Mouse (Mus musculus) limb, embryonic 11.5 days (tissue): ENCODE results near the gene Mrpl58. TPM values are rescaled to one million over a fixed set of nuclear protein-coding genes. Genes with fewer than 3 reads are reported as not detected.

ENCODE experiments used
- ATAC-seq: fragments of 200-750 bp; cut with Nextera tagmentation; 2 replicates; pipeline ENCODE4 v1.8.0; 2017; ENCODE audit warnings: low read depth; ENCODE audit not compliant: insufficient number of reproducible peaks, low FRiP score, low TSS enrichment
- DNase-seq: peaks from one replicate; pipeline ENCODE4 v3.0.0-alpha.2; 2015; ENCODE audit warnings: low spot score
- H3K27ac ChIP-seq: fragments of 300-500 bp; sonication (generic); replicated peaks from 2 replicates; pipeline ENCODE4 v1.5.1; 2014; ENCODE audit warnings: low read depth, mild to moderate bottlenecking, low read length
- H3K27me3 ChIP-seq: fragments of 300-500 bp; sonication (generic); 2 replicates; pipeline ENCODE4 v1.6.1; 2014; ENCODE audit warnings: mild to moderate bottlenecking, low read length, mixed read lengths; ENCODE audit not compliant: control insufficient read depth, insufficient read depth
- H3K36me3 ChIP-seq: fragments of 300-500 bp; sonication (generic); 2 replicates; pipeline ENCODE4 v1.6.1; 2014; ENCODE audit warnings: mild to moderate bottlenecking, low read length, moderate library complexity, mixed read lengths; ENCODE audit not compliant: control insufficient read depth, insufficient read depth
- H3K4me1 ChIP-seq: fragments of 300-500 bp; sonication (generic); 2 replicates; pipeline ENCODE4 v1.6.1; 2014; ENCODE audit warnings: low read length, mixed read lengths; ENCODE audit not compliant: control insufficient read depth, insufficient read depth
- H3K4me2 ChIP-seq: fragments of 300-500 bp; sonication (generic); 2 replicates; pipeline ENCODE4 v1.6.1; 2014; ENCODE audit warnings: low read depth, mild to moderate bottlenecking, moderate library complexity; ENCODE audit not compliant: severe bottlenecking
- H3K4me3 ChIP-seq: fragments of 300-500 bp; sonication (generic); 2 replicates; pipeline ENCODE4 v1.5.1; 2014; ENCODE audit warnings: low read depth, low read length
- H3K9ac ChIP-seq: fragments of 300-500 bp; sonication (generic); 2 replicates; pipeline ENCODE4 v1.6.1; 2014; ENCODE audit warnings: mild to moderate bottlenecking, low read length
- H3K9me3 ChIP-seq: fragments of 300-500 bp; sonication (generic); 2 replicates; pipeline ENCODE4 v1.6.1; 2016; ENCODE audit warnings: low read length; ENCODE audit not compliant: control insufficient read depth
- WGBS: fragments of 180-500 bp; shearing (Covaris S2); extraction: QIAGEN DNeasy Blood & Tissue Kit; methylation state at CpG from one replicate; pipeline ENCODE4 v1.1.7; 2014; 5-methylcytosine and 5-hydroxymethylcytosine counted together
- polyA plus RNA-seq: library from polyadenylated mRNA; unstranded; fragments of >200 nt; fragmentation: Nextera tagmentation; extraction: Ambion mirVana; gene quantifications from 2 replicates; pipeline ENCODE4 v1.2.1, GENCODE M21; 2014

Mrpl58 gene
- polyA plus RNA-seq, result 187 and 197 TPM in 2 replicates

GRCm38 (mm10) chr11:115403338-115404124 is at the start of gene Mrpl58:
Gene Mrpl58, plus strand, starts transcription at chr11:115403752.
- H3K9ac ChIP-seq, result peak within 1 kb of the TSS; percentile 96
- 4% methylated on average over 50 of the region's 50 CpGs for WGBS
- H3K27me3 ChIP-seq, result no peaks in the 10 kb centered on the region
- H3K27ac ChIP-seq, result peak within 1 kb of the TSS; percentile 81
- H3K4me3 ChIP-seq, result peak within 1 kb of the TSS; percentile 77
- peaks cover 4% of the 10 kb centered on the region; the same call in 1 of the 2 replicates for H3K36me3 ChIP-seq
- no peaks in the 10 kb centered on the region for H3K9me3 ChIP-seq
- peak within 1 kb of the TSS; percentile 59 for H3K4me2 ChIP-seq
- ATAC-seq (peak; percentile 92), DNase-seq (peak; percentile 89)
- H3K4me1 ChIP-seq, result no peaks in the 10 kb centered on the region

- H3K4me3 ChIP-seq, result no peak overlapping the region
- ATAC-seq (peak; percentile 26; the same call in 1 of the 2 replicates), DNase-seq (peak; percentile 92)
- no peak overlapping the region for H3K27ac ChIP-seq
- no peak overlapping the region for H3K9ac ChIP-seq
- no peaks in the 10 kb centered on the region for H3K36me3 ChIP-seq
- H3K4me2 ChIP-seq, result no peak overlapping the region
- H3K27me3 ChIP-seq, result no peaks in the 10 kb centered on the region
- no peaks in the 10 kb centered on the region for H3K9me3 ChIP-seq
- WGBS, result 8% methylated on average over 8 of the region's 8 CpGs
- 0 out of 2 replicates have a peak, but pooled peaks cover 2% of the 10 kb centered on the region for H3K4me1 ChIP-seq
Observed at GRCm38 (mm10) chr11:115354183-115354582, 49.4 kb upstream of the Mrpl58 start.

GRCm38 (mm10) chr11:115358468-115358867 is 45.1 kb upstream of the Mrpl58 start:
- DNase-seq (peak; percentile 83), ATAC-seq (0 out of 2 replicates have a peak, but pooled peaks have one; percentile 36)
- no peaks in the 10 kb centered on the region for H3K36me3 ChIP-seq
- H3K9me3 ChIP-seq, result no peaks in the 10 kb centered on the region
- WGBS, result 18% methylated on average over 5 of the region's 5 CpGs
- no peaks in the 10 kb centered on the region for H3K27me3 ChIP-seq
- H3K9ac ChIP-seq, result 0 out of 2 replicates have a peak overlapping the region, but pooled peaks have one; percentile 34
- H3K4me1 ChIP-seq, result 0 out of 2 replicates have a peak, but pooled peaks cover 2% of the 10 kb centered on the region
- no peak overlapping the region for H3K27ac ChIP-seq
- no peak overlapping the region for H3K4me3 ChIP-seq
- H3K4me2 ChIP-seq, result no peak overlapping the region

- WGBS, result 72% methylated on average over 3 of the region's 3 CpGs
- no peaks in the 10 kb centered on the region for H3K27me3 ChIP-seq
- 0 out of 2 replicates have a peak, but pooled peaks cover 2% of the 10 kb centered on the region for H3K4me1 ChIP-seq
- H3K9me3 ChIP-seq, result no peaks in the 10 kb centered on the region
- no peak overlapping the region for H3K4me3 ChIP-seq
- H3K4me2 ChIP-seq, result no peak overlapping the region
- H3K9ac ChIP-seq, result no peak overlapping the region
- DNase-seq, result no peak
- no peak overlapping the region for H3K27ac ChIP-seq
- H3K36me3 ChIP-seq, result no peaks in the 10 kb centered on the region
- no peak for ATAC-seq
Observed at GRCm38 (mm10) chr11:115359293-115359692, 44.3 kb upstream of the Mrpl58 start.

GRCm38 (mm10) chr11:115359726-115360125 is 43.8 kb upstream of the Mrpl58 start:
- 67% methylated on average over 6 of the region's 6 CpGs for WGBS
- H3K9me3 ChIP-seq, result no peaks in the 10 kb centered on the region
- no peak for ATAC-seq
- 0 out of 2 replicates have a peak, but pooled peaks cover 2% of the 10 kb centered on the region for H3K4me1 ChIP-seq
- H3K9ac ChIP-seq, result no peak overlapping the region
- no peaks in the 10 kb centered on the region for H3K27me3 ChIP-seq
- DNase-seq, result no peak
- no peaks in the 10 kb centered on the region for H3K36me3 ChIP-seq
- H3K27ac ChIP-seq, result no peak overlapping the region
- no peak overlapping the region for H3K4me2 ChIP-seq
- no peak overlapping the region for H3K4me3 ChIP-seq

- DNase-seq (no peak), ATAC-seq (no peak)
- H3K4me1 ChIP-seq, result peaks cover 11% of the 10 kb centered on the region
- 80% methylated on average over 3 of the region's 3 CpGs for WGBS
- H3K36me3 ChIP-seq, result no peaks in the 10 kb centered on the region
- no peak overlapping the region for H3K9ac ChIP-seq
- H3K9me3 ChIP-seq, result no peaks in the 10 kb centered on the region
- H3K27me3 ChIP-seq, result peaks cover 35% of the 10 kb centered on the region
- H3K4me3 ChIP-seq, result no peak overlapping the region
- no peak overlapping the region for H3K4me2 ChIP-seq
- no peak overlapping the region for H3K27ac ChIP-seq
Observed at GRCm38 (mm10) chr11:115364136-115364535, 39.4 kb upstream of the Mrpl58 start.

GRCm38 (mm10) chr11:115366039-115366705 is 37.4 kb upstream of the Mrpl58 start:
- H3K36me3 ChIP-seq, result no peaks in the 10 kb centered on the region
- ATAC-seq (no peak; the same call in 1 of the 2 replicates), DNase-seq (no peak)
- H3K4me3 ChIP-seq, result no peak overlapping the region
- no peaks in the 10 kb centered on the region for H3K9me3 ChIP-seq
- H3K9ac ChIP-seq, result no peak overlapping the region
- H3K27ac ChIP-seq, result no peak overlapping the region
- H3K4me1 ChIP-seq, result peaks cover 11% of the 10 kb centered on the region
- peaks cover 37% of the 10 kb centered on the region for H3K27me3 ChIP-seq
- no peak overlapping the region for H3K4me2 ChIP-seq
- WGBS, result 37% methylated on average over 7 of the region's 7 CpGs

- peaks cover 11% of the 10 kb centered on the region for H3K4me1 ChIP-seq
- no peak for ATAC-seq
- no peak for DNase-seq
- 2% methylated on average over 27 of the region's 28 CpGs for WGBS
- no peak overlapping the region for H3K9ac ChIP-seq
- no peaks in the 10 kb centered on the region for H3K9me3 ChIP-seq
- peak overlapping the region; percentile 73 for H3K4me2 ChIP-seq
- H3K27me3 ChIP-seq, result peaks cover 41% of the 10 kb centered on the region
- H3K36me3 ChIP-seq, result no peaks in the 10 kb centered on the region
- no peak overlapping the region for H3K27ac ChIP-seq
- H3K4me3 ChIP-seq, result peak overlapping the region; percentile 28
Observed at GRCm38 (mm10) chr11:115366706-115367394, 36.7 kb upstream of the Mrpl58 start.
